Mouse (Mus musculus): ENCODE data around the gene Slc6a11. TPM values are rescaled to one million over a fixed set of nuclear protein-coding genes. Genes with fewer than 3 reads are reported as not detected.

Slc6a11 gene
- polyA plus RNA-seq, 1 experiment from 2014 or later = 8.1 TPM

GRCm38 (mm10) chr6:114132472-114132871 is 1.4 kb downstream of the Slc6a11 start:
- H3K4me3 ChIP-seq (ENCODE audit: low read depth, low read length) = no peak overlapping the region
- peaks cover 3% of the 10 kb centered on the region; the same call in 1 of the 2 replicates for H3K4me1 ChIP-seq (ENCODE audit: control insufficient read depth, insufficient read depth, low read length)
- no peak for DNase-seq (ENCODE audit: low spot score)
- H3K4me2 ChIP-seq (ENCODE audit: low read length) = no peak overlapping the region
- H3K27ac ChIP-seq (ENCODE audit: low read depth, low read length) = no peak overlapping the region
- no peaks in the 10 kb centered on the region for H3K36me3 ChIP-seq (ENCODE audit: control insufficient read depth, insufficient read depth, low read length)
- no peak overlapping the region for H3K9ac ChIP-seq (ENCODE audit: low read length)
- no peaks in the 10 kb centered on the region for H3K9me3 ChIP-seq (replicated peaks; ENCODE audit: control insufficient read depth, low read length)
- no peak for ATAC-seq
- WGBS = 87% methylated on average over 3 of the region's 3 CpGs
- peaks cover 8% of the 10 kb centered on the region; the same call in 1 of the 2 replicates for H3K27me3 ChIP-seq (replicated peaks; ENCODE audit: control insufficient read depth, insufficient read depth, low read length)

- peaks cover 3% of the 10 kb centered on the region; the same call in 1 of the 2 replicates for H3K4me1 ChIP-seq (ENCODE audit: control insufficient read depth, insufficient read depth, low read length)
- no peak overlapping the region for H3K4me3 ChIP-seq (ENCODE audit: low read depth, low read length)
- no peak overlapping the region for H3K4me2 ChIP-seq (ENCODE audit: low read length)
- no peak overlapping the region for H3K9ac ChIP-seq (ENCODE audit: low read length)
- H3K27ac ChIP-seq (ENCODE audit: low read depth, low read length) = no peak overlapping the region
- no peaks in the 10 kb centered on the region for H3K36me3 ChIP-seq (ENCODE audit: control insufficient read depth, insufficient read depth, low read length)
- H3K27me3 ChIP-seq (replicated peaks; ENCODE audit: control insufficient read depth, insufficient read depth, low read length) = peaks cover 8% of the 10 kb centered on the region; the same call in 1 of the 2 replicates
- no peaks in the 10 kb centered on the region for H3K9me3 ChIP-seq (replicated peaks; ENCODE audit: control insufficient read depth, low read length)
- DNase-seq (ENCODE audit: low spot score) (no peak), ATAC-seq (no peak)
- WGBS = 86% methylated on average over 8 of the region's 8 CpGs
These were observed 1.9 kb downstream of the Slc6a11 start for GRCm38 (mm10) chr6:114132916-114133315.

GRCm38 (mm10) chr6:114138970-114139369 is 7.9 kb downstream of the Slc6a11 start:
- no peak overlapping the region for H3K4me3 ChIP-seq (ENCODE audit: low read depth, low read length)
- H3K36me3 ChIP-seq (ENCODE audit: control insufficient read depth, insufficient read depth, low read length) = no peaks in the 10 kb centered on the region
- DNase-seq (ENCODE audit: low spot score) (no peak), ATAC-seq (no peak)
- H3K27ac ChIP-seq (ENCODE audit: low read depth, low read length) = no peak overlapping the region
- H3K4me1 ChIP-seq (ENCODE audit: control insufficient read depth, insufficient read depth, low read length) = no peaks in the 10 kb centered on the region; the same call in none of the 2 replicates
- no peak overlapping the region for H3K4me2 ChIP-seq (ENCODE audit: low read length)
- H3K9me3 ChIP-seq (replicated peaks; ENCODE audit: control insufficient read depth, low read length) = no peaks in the 10 kb centered on the region; the same call in 1 of the 2 replicates
- no peaks in the 10 kb centered on the region for H3K27me3 ChIP-seq (replicated peaks; ENCODE audit: control insufficient read depth, insufficient read depth, low read length)
- WGBS = 88% methylated on average over 8 of the region's 8 CpGs
- H3K9ac ChIP-seq (ENCODE audit: low read length) = no peak overlapping the region

GRCm38 (mm10) chr6:114141481-114141880 is 10.4 kb downstream of the Slc6a11 start:
- no peaks in the 10 kb centered on the region; the same call in 1 of the 2 replicates for H3K9me3 ChIP-seq (replicated peaks; ENCODE audit: control insufficient read depth, low read length)
- WGBS = 78% methylated on average over 3 of the region's 3 CpGs
- no peak overlapping the region for H3K4me3 ChIP-seq (ENCODE audit: low read depth, low read length)
- H3K4me1 ChIP-seq (ENCODE audit: control insufficient read depth, insufficient read depth, low read length) = no peaks in the 10 kb centered on the region; the same call in none of the 2 replicates
- H3K36me3 ChIP-seq (ENCODE audit: control insufficient read depth, insufficient read depth, low read length) = no peaks in the 10 kb centered on the region
- H3K9ac ChIP-seq (ENCODE audit: low read length) = no peak overlapping the region
- no peak overlapping the region for H3K4me2 ChIP-seq (ENCODE audit: low read length)
- no peaks in the 10 kb centered on the region for H3K27me3 ChIP-seq (replicated peaks; ENCODE audit: control insufficient read depth, insufficient read depth, low read length)
- ATAC-seq = no peak
- H3K27ac ChIP-seq (ENCODE audit: low read depth, low read length) = no peak overlapping the region
- DNase-seq (ENCODE audit: low spot score) = no peak

GRCm38 (mm10) chr6:114142480-114142879 is 11.4 kb downstream of the Slc6a11 start:
- Histone ChIP-seq H3K9ac (ENCODE audit: low read length) (no peak overlapping the region), H3K27ac (ENCODE audit: low read depth, low read length) (no peak overlapping the region), H3K27me3 (replicated peaks; ENCODE audit: control insufficient read depth, insufficient read depth, low read length) (no peaks in the 10 kb centered on the region), H3K9me3 (replicated peaks; ENCODE audit: control insufficient read depth, low read length) (no peaks in the 10 kb centered on the region; the same call in 1 of the 2 replicates), H3K4me2 (ENCODE audit: low read length) (no peak overlapping the region), H3K36me3 (ENCODE audit: control insufficient read depth, insufficient read depth, low read length) (no peaks in the 10 kb centered on the region), H3K4me1 (ENCODE audit: control insufficient read depth, insufficient read depth, low read length) (no peaks in the 10 kb centered on the region; the same call in none of the 2 replicates), H3K4me3 (ENCODE audit: low read depth, low read length) (no peak overlapping the region)
- DNase-seq (ENCODE audit: low spot score) (no peak), ATAC-seq (no peak)
- 87% methylated on average over 11 of the region's 11 CpGs for WGBS

GRCm38 (mm10) chr6:114143544-114143943 is 12.5 kb downstream of the Slc6a11 start:
- no peak overlapping the region for H3K9ac ChIP-seq (ENCODE audit: low read length)
- no peaks in the 10 kb centered on the region for H3K27me3 ChIP-seq (replicated peaks; ENCODE audit: control insufficient read depth, insufficient read depth, low read length)
- no peak overlapping the region for H3K27ac ChIP-seq (ENCODE audit: low read depth, low read length)
- no peaks in the 10 kb centered on the region; the same call in 1 of the 2 replicates for H3K9me3 ChIP-seq (replicated peaks; ENCODE audit: control insufficient read depth, low read length)
- ATAC-seq = no peak
- DNase-seq (ENCODE audit: low spot score) = peak; percentile 23
- no peak overlapping the region for H3K4me2 ChIP-seq (ENCODE audit: low read length)
- 31% methylated on average over 2 of the region's 2 CpGs for WGBS
- H3K36me3 ChIP-seq (ENCODE audit: control insufficient read depth, insufficient read depth, low read length) = no peaks in the 10 kb centered on the region
- H3K4me3 ChIP-seq (ENCODE audit: low read depth, low read length) = no peak overlapping the region
- H3K4me1 ChIP-seq (ENCODE audit: control insufficient read depth, insufficient read depth, low read length) = no peaks in the 10 kb centered on the region; the same call in none of the 2 replicates

GRCm38 (mm10) chr6:114144447-114145105 is 13.5 kb downstream of the Slc6a11 start:
- Histone ChIP-seq H3K27ac (ENCODE audit: low read depth, low read length) (no peak overlapping the region), H3K27me3 (replicated peaks; ENCODE audit: control insufficient read depth, insufficient read depth, low read length) (no peaks in the 10 kb centered on the region), H3K4me1 (ENCODE audit: control insufficient read depth, insufficient read depth, low read length) (no peaks in the 10 kb centered on the region; the same call in none of the 2 replicates), H3K9ac (ENCODE audit: low read length) (no peak overlapping the region), H3K4me3 (ENCODE audit: low read depth, low read length) (no peak overlapping the region), H3K36me3 (ENCODE audit: control insufficient read depth, insufficient read depth, low read length) (no peaks in the 10 kb centered on the region), H3K4me2 (ENCODE audit: low read length) (no peak overlapping the region), H3K9me3 (replicated peaks; ENCODE audit: control insufficient read depth, low read length) (no peaks in the 10 kb centered on the region; the same call in 1 of the 2 replicates)
- DNase-seq (ENCODE audit: low spot score) (peak; percentile 42), ATAC-seq (0 out of 2 replicates have a peak, but pooled peaks have one; percentile 23)
- WGBS = 33% methylated on average over 6 of the region's 6 CpGs

GRCm38 (mm10) chr6:114145650-114146329 is 14.7 kb downstream of the Slc6a11 start:
- 83% methylated on average over 6 of the region's 6 CpGs for WGBS
- Histone ChIP-seq H3K4me2 (ENCODE audit: low read length) (no peak overlapping the region), H3K27me3 (replicated peaks; ENCODE audit: control insufficient read depth, insufficient read depth, low read length) (no peaks in the 10 kb centered on the region), H3K4me1 (ENCODE audit: control insufficient read depth, insufficient read depth, low read length) (no peaks in the 10 kb centered on the region; the same call in none of the 2 replicates), H3K9me3 (replicated peaks; ENCODE audit: control insufficient read depth, low read length) (no peaks in the 10 kb centered on the region; the same call in 1 of the 2 replicates), H3K36me3 (ENCODE audit: control insufficient read depth, insufficient read depth, low read length) (no peaks in the 10 kb centered on the region), H3K27ac (ENCODE audit: low read depth, low read length) (no peak overlapping the region), H3K4me3 (ENCODE audit: low read depth, low read length) (no peak overlapping the region), H3K9ac (ENCODE audit: low read length) (no peak overlapping the region)
- ATAC-seq (no peak), DNase-seq (ENCODE audit: low spot score) (no peak)

GRCm38 (mm10) chr6:114155720-114156119 is 24.7 kb downstream of the Slc6a11 start:
- DNase-seq (ENCODE audit: low spot score) = no peak
- 91% methylated on average over 10 of the region's 10 CpGs for WGBS
- Histone ChIP-seq H3K27ac (ENCODE audit: low read depth, low read length) (no peak overlapping the region), H3K9ac (ENCODE audit: low read length) (no peak overlapping the region), H3K27me3 (replicated peaks; ENCODE audit: control insufficient read depth, insufficient read depth, low read length) (no peaks in the 10 kb centered on the region), H3K36me3 (ENCODE audit: control insufficient read depth, insufficient read depth, low read length) (no peaks in the 10 kb centered on the region), H3K4me2 (ENCODE audit: low read length) (no peak overlapping the region), H3K9me3 (replicated peaks; ENCODE audit: control insufficient read depth, low read length) (no peaks in the 10 kb centered on the region), H3K4me1 (ENCODE audit: control insufficient read depth, insufficient read depth, low read length) (no peaks in the 10 kb centered on the region), H3K4me3 (ENCODE audit: low read depth, low read length) (no peak overlapping the region)
- no peak for ATAC-seq

Measured in forebrain, embryonic 14.5 days (tissue).